ENCODE assay signal across 11 mouse cellular contexts in genomic region chr7:100179394-100179793, GRCm38 (mm10). TPM values are rescaled to one million over a fixed set of nuclear protein-coding genes. Genes with fewer than 3 reads are reported as not detected.
DNase-seq lines count a peak whose midpoint lies in the region; ATAC-seq lines count a peak whose summit lies in the region.
"Had no signal": no experiment of that assay in that cellular context is flagged by ENCODE, and none has a peak within 500 bp of the region (broad histone marks: within the 10 kb centered on the region; RNA-seq: fewer than 3 reads in every experiment).

No protein-coding gene starts in this region.

- ATAC-seq in heart, embryonic 15.5 days (replicated peaks; ENCODE audit: insufficient number of reproducible peaks, insufficient read depth, low FRiP score, low read depth) = no peak
- ATAC-seq in hindbrain, embryonic 16.5 days = no peak
- no peak for ATAC-seq in midbrain, embryonic 13.5 days
- ATAC-seq in cerebellum, adult (ENCODE audit: insufficient number of reproducible peaks, low FRiP score, low TSS enrichment) = no peak

- no peak for DNase-seq in heart, postnatal 25 days (ENCODE audit: low spot score)
- peak; percentile 77 for DNase-seq in c-Kit-positive CD71-positive TER-119-positive erythroid progenitor cells, embryonic 14.5 days (ENCODE audit: low spot score)
- DNase-seq in adrenal gland, postnatal 36 days = no peak
- DNase-seq in B cell, adult 2 months = no peak
- DNase-seq: adrenal gland, postnatal 25 days; thymus, adult 2 months had no signal

- WGBS in heart, embryonic 15.5 days = 48% methylated on average over 7 of the region's 7 CpGs
- WGBS in hindbrain, embryonic 16.5 days = 69% methylated on average over 7 of the region's 7 CpGs
- 58% methylated on average over 7 of the region's 7 CpGs for WGBS in midbrain, embryonic 13.5 days

- H3K9ac ChIP-seq in heart, embryonic 15.5 days = no peak overlapping the region
- H3K9ac ChIP-seq in hindbrain, embryonic 16.5 days (ENCODE audit: low read depth, low read length) = no peak overlapping the region
- 0 out of 2 replicates have a peak overlapping the region, but pooled peaks have one; percentile 10 for H3K9ac ChIP-seq in midbrain, embryonic 13.5 days (replicated peaks)

- H3K4me3 ChIP-seq in heart, embryonic 15.5 days = peak overlapping the region; percentile 49
- peak overlapping the region; percentile 38; the same call in 1 of the 2 replicates for H3K4me3 ChIP-seq in hindbrain, embryonic 16.5 days (ENCODE audit: low read length)
- peak overlapping the region; percentile 38; the same call in 1 of the 2 replicates for H3K4me3 ChIP-seq in midbrain, embryonic 13.5 days (replicated peaks)

- no peaks in the 10 kb centered on the region for H3K9me3 ChIP-seq in heart, embryonic 15.5 days (replicated peaks)
- no peaks in the 10 kb centered on the region for H3K9me3 ChIP-seq in hindbrain, embryonic 16.5 days (ENCODE audit: control insufficient read depth, low read length)
- H3K9me3 ChIP-seq in midbrain, embryonic 13.5 days = no peaks in the 10 kb centered on the region

- peaks cover 15% of the 10 kb centered on the region for H3K4me1 ChIP-seq in heart, embryonic 15.5 days (replicated peaks)
- H3K4me1 ChIP-seq in hindbrain, embryonic 16.5 days (ENCODE audit: control insufficient read depth, insufficient read depth, low read depth, low read length) = peaks cover 11% of the 10 kb centered on the region
- peaks cover 13% of the 10 kb centered on the region for H3K4me1 ChIP-seq in midbrain, embryonic 13.5 days (replicated peaks)

- intact Hi-C loops in heart, postnatal 25 days (cut with DNase I) = loop anchor here (5.0 kb wide), 1 partner anchor 42 kb away; no protein-coding TSS in a partner anchor

- no peak overlapping the region for H3K27ac ChIP-seq in heart, embryonic 15.5 days
- no peak overlapping the region for H3K27ac ChIP-seq in hindbrain, embryonic 16.5 days (ENCODE audit: low read depth, low read length)
- H3K27ac ChIP-seq in midbrain, embryonic 13.5 days = no peak overlapping the region

- H3K27me3 ChIP-seq in heart, embryonic 15.5 days = peaks cover 40% of the 10 kb centered on the region
- peaks cover 19% of the 10 kb centered on the region for H3K27me3 ChIP-seq in hindbrain, embryonic 16.5 days (replicated peaks; ENCODE audit: control insufficient read depth, insufficient read depth, low read length)
- peaks cover 60% of the 10 kb centered on the region for H3K27me3 ChIP-seq in midbrain, embryonic 13.5 days

- no peaks in the 10 kb centered on the region for H3K36me3 ChIP-seq in heart, embryonic 15.5 days
- no peaks in the 10 kb centered on the region for H3K36me3 ChIP-seq in hindbrain, embryonic 16.5 days (ENCODE audit: control insufficient read depth, insufficient read depth, low read length)
- H3K36me3 ChIP-seq in midbrain, embryonic 13.5 days = no peaks in the 10 kb centered on the region

- H3K4me2 ChIP-seq in heart, embryonic 15.5 days = peak overlapping the region; percentile 83
- H3K4me2 ChIP-seq in hindbrain, embryonic 16.5 days (ENCODE audit: low read length) = peak overlapping the region; percentile 84
- peak overlapping the region; percentile 64 for H3K4me2 ChIP-seq in midbrain, embryonic 13.5 days (replicated peaks)

RNA-seq across cellular contexts. Expression of gene Kcne3, which starts 3.1 kb away (rescaled TPM):
- polyA plus RNA-seq in heart, embryonic 15.5 days (2015; fragmentation: Nextera tagmentation; extraction: Ambion mirVana) = 6.7 and 7.4 TPM in 2 replicates
- 1 to 10 TPM; 1.0 to 1.1 TPM for total RNA-seq in heart, postnatal 25 days (2021)
- polyA plus RNA-seq in hindbrain, embryonic 16.5 days (2015; fragmentation: Nextera tagmentation; extraction: Ambion mirVana) = 0.31 and 0.67 TPM in 2 replicates
- polyA plus RNA-seq in midbrain, embryonic 13.5 days (2015; fragmentation: Nextera tagmentation; extraction: Ambion mirVana) = 1.2 and 1.7 TPM in 2 replicates
- total RNA-seq in adrenal gland, postnatal 36 days (2021) = 1 to 10 TPM in 1 of 2 experiments, under 1 TPM in 1; 0.99 to 1.5 TPM
- total RNA-seq: layer of hippocampus, postnatal 14 days had no signal

RNA-seq across cellular contexts. Expression of gene Lipt2, which starts 20.3 kb away (rescaled TPM):
- 11.2 and 13.7 TPM in 2 replicates for polyA plus RNA-seq in heart, embryonic 15.5 days (2015; fragmentation: Nextera tagmentation; extraction: Ambion mirVana)
- total RNA-seq in heart, postnatal 25 days (2021) = 1 to 10 TPM; 4.6 to 5.3 TPM
- 18.3 and 19.5 TPM in 2 replicates for polyA plus RNA-seq in hindbrain, embryonic 16.5 days (2015; fragmentation: Nextera tagmentation; extraction: Ambion mirVana)
- 14.6 and 16.6 TPM in 2 replicates for polyA plus RNA-seq in midbrain, embryonic 13.5 days (2015; fragmentation: Nextera tagmentation; extraction: Ambion mirVana)
- total RNA-seq in adrenal gland, postnatal 36 days (2021) = 1 to 10 TPM; 3.8 to 5.3 TPM

RNA-seq across cellular contexts. Expression of gene Pgm2l1, which starts 47.8 kb away (rescaled TPM):
- polyA plus RNA-seq in heart, embryonic 15.5 days (2015; fragmentation: Nextera tagmentation; extraction: Ambion mirVana) = 1.2 and 1.3 TPM in 2 replicates
- 1 to 10 TPM; 5.6 to 7.7 TPM for total RNA-seq in heart, postnatal 25 days (2021)
- 29.2 and 33.7 TPM in 2 replicates for polyA plus RNA-seq in hindbrain, embryonic 16.5 days (2015; fragmentation: Nextera tagmentation; extraction: Ambion mirVana)
- 21.3 and 22.9 TPM in 2 replicates for polyA plus RNA-seq in midbrain, embryonic 13.5 days (2015; fragmentation: Nextera tagmentation; extraction: Ambion mirVana)
- total RNA-seq in adrenal gland, postnatal 36 days (2021) = 1 to 10 TPM; 5.7 to 8.9 TPM

RNA-seq across cellular contexts. Expression of gene Pold3, which starts 58.0 kb away (rescaled TPM):
- polyA plus RNA-seq in heart, embryonic 15.5 days (2015; fragmentation: Nextera tagmentation; extraction: Ambion mirVana) = 30.7 and 35.6 TPM in 2 replicates
- 1 to 10 TPM; 9.4 to 9.8 TPM for total RNA-seq in heart, postnatal 25 days (2021)
- polyA plus RNA-seq in hindbrain, embryonic 16.5 days (2015; fragmentation: Nextera tagmentation; extraction: Ambion mirVana) = 45.4 and 47.0 TPM in 2 replicates
- 57.1 and 59.4 TPM in 2 replicates for polyA plus RNA-seq in midbrain, embryonic 13.5 days (2015; fragmentation: Nextera tagmentation; extraction: Ambion mirVana)
- 10 to 100 TPM; 21.5 to 22.3 TPM for total RNA-seq in adrenal gland, postnatal 36 days (2021)
